Mouse (Mus musculus) neural tube, embryonic 14.5 days (tissue): ENCODE measurements at regions not wholly inside any gene's neighbourhood (a gene's known extent, or its start where the extent isn't known, plus 50 kb on each side); places are given as distances from the start of the nearest gene placed in this dataset.

Source experiments
- ATAC-seq: fragments of 200-750 bp; cut with Nextera tagmentation; 2 replicates; pipeline ENCODE4 v1.8.0; 2017; ENCODE audit warnings: low read depth, mild to moderate bottlenecking, moderate TSS enrichment, moderate library complexity
- H3K27ac ChIP-seq: fragments of 300-500 bp; sonication (generic); 2 replicates; pipeline ENCODE4 v1.5.1; 2014; ENCODE audit warnings: low read depth, mild to moderate bottlenecking, control low read depth, low read length, moderate library complexity, mixed read lengths
- H3K27me3 ChIP-seq: fragments of 300-500 bp; sonication (generic); 2 replicates; pipeline ENCODE4 v1.6.1; 2014; ENCODE audit warnings: low read length; ENCODE audit not compliant: control insufficient read depth, insufficient read depth
- H3K36me3 ChIP-seq: fragments of 300-500 bp; sonication (generic); 2 replicates; pipeline ENCODE4 v1.6.1; 2014; ENCODE audit warnings: low read length, mixed read lengths; ENCODE audit not compliant: control insufficient read depth, insufficient read depth
- H3K4me1 ChIP-seq: fragments of 300-500 bp; sonication (generic); 2 replicates; pipeline ENCODE4 v1.6.1; 2014; ENCODE audit warnings: low read length; ENCODE audit not compliant: control insufficient read depth, insufficient read depth
- H3K4me2 ChIP-seq: fragments of 300-500 bp; sonication (generic); 2 replicates; pipeline ENCODE4 v1.6.1; 2014; ENCODE audit warnings: mild to moderate bottlenecking, low read depth, low read length, control low read depth
- H3K4me3 ChIP-seq: fragments of 300-500 bp; sonication (generic); 2 replicates; pipeline ENCODE4 v1.5.1; 2014; ENCODE audit warnings: low read depth, low read length, control low read depth, mixed read lengths
- H3K9ac ChIP-seq: fragments of 300-500 bp; sonication (generic); replicated peaks from 2 replicates; pipeline ENCODE4 v1.6.1; 2014; ENCODE audit warnings: low read depth, mild to moderate bottlenecking, control low read depth, low read length, mixed read lengths
- H3K9me3 ChIP-seq: fragments of 300-500 bp; sonication (generic); 2 replicates; pipeline ENCODE4 v1.6.1; 2016; ENCODE audit warnings: low read length; ENCODE audit not compliant: control insufficient read depth
- WGBS: fragments of 180-500 bp; shearing (Covaris S2); extraction: QIAGEN DNeasy Blood & Tissue Kit; methylation state at CpG from one replicate; pipeline ENCODE4 v1.1.7; 2014; 5-methylcytosine and 5-hydroxymethylcytosine counted together

DNA sequence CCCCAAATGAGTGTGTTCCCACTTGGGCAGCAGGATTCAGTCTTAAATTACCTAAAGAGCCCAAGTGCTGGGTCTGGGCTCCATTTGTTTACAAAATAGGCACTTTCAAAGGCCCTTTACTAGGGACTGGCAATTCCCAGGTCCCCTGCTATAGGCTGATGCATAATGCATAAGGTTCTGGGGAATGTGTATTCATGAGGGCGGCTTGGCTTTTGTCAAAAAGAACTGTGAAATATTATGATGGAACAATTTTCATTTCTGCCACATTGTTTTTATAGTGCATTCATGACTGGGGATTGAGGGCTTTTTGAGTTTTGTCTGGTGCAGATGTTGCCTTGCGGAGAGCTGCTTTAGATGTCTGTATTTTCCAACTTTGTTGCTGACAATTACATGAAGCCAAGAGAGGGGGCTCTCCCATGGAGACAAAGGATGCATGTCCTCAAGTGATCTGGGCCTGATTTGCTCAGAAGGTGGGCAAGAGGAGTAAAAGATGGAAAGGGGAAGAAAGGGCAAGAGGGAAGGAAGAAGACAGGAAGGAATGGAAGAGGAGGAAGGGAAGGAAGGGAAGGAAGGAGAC lies 636.6 kb upstream of the Cdh5 start:
- Histone ChIP-seq H3K36me3 (no peaks in the 10 kb centered on the region), H3K4me1 (peaks cover 3% of the 10 kb centered on the region; the same call in 1 of the 2 replicates), H3K9me3 (no peaks in the 10 kb centered on the region), H3K27me3 (no peaks in the 10 kb centered on the region), H3K4me2 (no peak overlapping the region), H3K4me3 (no peak overlapping the region), H3K27ac (no peak overlapping the region), H3K9ac (no peak overlapping the region)
- ATAC-seq, result no peak
- 59% methylated on average over 2 of the region's 2 CpGs for WGBS

GRCm38 (mm10) chr8:103467536-103468160 lies 633.8 kb upstream of the Cdh5 start:
- no peak overlapping the region for H3K4me3 ChIP-seq
- ATAC-seq, result no peak
- 53% methylated on average over 6 of the region's 6 CpGs for WGBS
- no peaks in the 10 kb centered on the region for H3K9me3 ChIP-seq
- H3K9ac ChIP-seq, result no peak overlapping the region
- no peaks in the 10 kb centered on the region for H3K36me3 ChIP-seq
- peaks cover 3% of the 10 kb centered on the region; the same call in 1 of the 2 replicates for H3K4me1 ChIP-seq
- H3K4me2 ChIP-seq, result no peak overlapping the region
- no peak overlapping the region for H3K27ac ChIP-seq
- H3K27me3 ChIP-seq, result no peaks in the 10 kb centered on the region

- Histone ChIP-seq H3K4me1 (peaks cover 3% of the 10 kb centered on the region; the same call in 1 of the 2 replicates), H3K9me3 (no peaks in the 10 kb centered on the region), H3K27me3 (no peaks in the 10 kb centered on the region), H3K36me3 (no peaks in the 10 kb centered on the region), H3K9ac (no peak overlapping the region), H3K4me2 (no peak overlapping the region), H3K27ac (no peak overlapping the region), H3K4me3 (no peak overlapping the region)
- ATAC-seq, result no peak
- WGBS, result 92% methylated on average over 1 of the region's 1 CpGs
Observed at GRCm38 (mm10) chr8:103469049-103469448, 632.4 kb upstream of the Cdh5 start.

DNA sequence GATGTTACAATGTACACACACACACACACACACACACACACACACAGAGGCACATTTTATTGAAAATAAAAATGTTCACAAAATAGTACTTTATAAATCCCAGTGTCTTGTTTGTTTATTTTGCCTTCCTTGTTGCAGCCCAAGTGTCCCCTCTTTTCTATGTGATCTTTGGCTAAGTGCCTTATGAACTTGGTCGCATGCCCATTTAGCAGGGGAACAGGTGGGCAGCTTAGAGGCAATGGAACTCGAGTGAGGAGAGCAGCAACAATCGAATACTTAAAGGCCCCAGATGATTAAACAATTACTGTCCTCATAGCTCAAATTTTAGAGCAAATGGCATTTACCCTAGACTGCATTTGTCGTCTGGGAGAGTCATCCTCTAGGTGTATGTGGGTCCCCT lies 631.1 kb upstream of the Cdh5 start:
- no peak overlapping the region for H3K27ac ChIP-seq
- H3K4me1 ChIP-seq, result no peaks in the 10 kb centered on the region
- H3K9me3 ChIP-seq, result no peaks in the 10 kb centered on the region
- H3K27me3 ChIP-seq, result no peaks in the 10 kb centered on the region
- no peak overlapping the region for H3K4me2 ChIP-seq
- no peak overlapping the region for H3K4me3 ChIP-seq
- no peak overlapping the region for H3K9ac ChIP-seq
- H3K36me3 ChIP-seq, result no peaks in the 10 kb centered on the region
- no peak for ATAC-seq
- WGBS, result 55% methylated on average over 4 of the region's 4 CpGs

DNA sequence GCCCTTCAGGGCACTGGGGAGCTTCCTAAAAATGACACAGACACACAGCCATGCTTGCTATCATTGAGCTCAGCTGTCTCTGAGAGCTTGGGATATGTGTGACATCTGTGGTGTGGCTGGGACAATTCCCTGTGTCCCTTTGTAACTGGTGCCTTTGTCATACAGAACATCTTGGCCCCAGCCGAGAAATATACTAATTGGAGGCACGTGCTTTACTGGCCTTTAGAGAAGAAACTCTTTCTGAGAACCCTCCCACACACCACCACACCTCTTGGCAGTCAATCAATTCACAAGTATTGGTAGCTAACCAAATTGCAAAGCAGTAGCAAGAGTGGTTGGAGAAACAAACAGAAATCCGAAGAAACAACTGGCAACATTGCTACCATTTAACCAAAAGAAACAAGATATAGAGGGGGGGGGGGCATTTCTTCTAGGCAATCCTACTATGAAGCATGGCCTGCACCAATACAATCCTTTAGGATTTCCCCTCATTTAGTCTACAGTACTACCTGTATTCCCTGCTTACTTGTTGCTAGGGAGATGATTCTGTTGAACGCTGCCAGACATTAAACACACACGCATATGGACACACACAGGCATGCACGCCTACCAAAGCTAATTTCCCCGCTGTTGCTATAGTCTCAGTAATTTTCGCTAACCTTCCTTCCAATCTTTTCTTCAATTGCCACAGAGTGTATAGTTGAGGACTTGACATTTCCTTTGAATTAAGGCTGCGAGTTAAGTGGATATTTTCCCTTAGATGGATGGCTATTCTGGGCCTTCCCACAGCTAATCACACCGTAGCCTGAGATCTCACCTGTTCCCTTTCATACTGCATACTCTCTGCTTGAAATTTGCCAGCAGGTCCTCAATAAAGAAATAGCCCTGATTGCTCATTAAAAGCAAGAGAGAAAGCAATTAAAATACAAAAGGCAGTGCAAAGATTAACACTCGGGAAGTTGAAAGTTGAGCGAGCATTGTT lies 625.3 kb upstream of the Cdh5 start:
- ATAC-seq, result no peak
- Histone ChIP-seq H3K36me3 (no peaks in the 10 kb centered on the region), H3K27me3 (no peaks in the 10 kb centered on the region), H3K4me1 (no peaks in the 10 kb centered on the region), H3K4me2 (no peak overlapping the region), H3K4me3 (no peak overlapping the region), H3K27ac (no peak overlapping the region), H3K9ac (no peak overlapping the region), H3K9me3 (no peaks in the 10 kb centered on the region)
- WGBS, result 72% methylated on average over 12 of the region's 12 CpGs

DNA sequence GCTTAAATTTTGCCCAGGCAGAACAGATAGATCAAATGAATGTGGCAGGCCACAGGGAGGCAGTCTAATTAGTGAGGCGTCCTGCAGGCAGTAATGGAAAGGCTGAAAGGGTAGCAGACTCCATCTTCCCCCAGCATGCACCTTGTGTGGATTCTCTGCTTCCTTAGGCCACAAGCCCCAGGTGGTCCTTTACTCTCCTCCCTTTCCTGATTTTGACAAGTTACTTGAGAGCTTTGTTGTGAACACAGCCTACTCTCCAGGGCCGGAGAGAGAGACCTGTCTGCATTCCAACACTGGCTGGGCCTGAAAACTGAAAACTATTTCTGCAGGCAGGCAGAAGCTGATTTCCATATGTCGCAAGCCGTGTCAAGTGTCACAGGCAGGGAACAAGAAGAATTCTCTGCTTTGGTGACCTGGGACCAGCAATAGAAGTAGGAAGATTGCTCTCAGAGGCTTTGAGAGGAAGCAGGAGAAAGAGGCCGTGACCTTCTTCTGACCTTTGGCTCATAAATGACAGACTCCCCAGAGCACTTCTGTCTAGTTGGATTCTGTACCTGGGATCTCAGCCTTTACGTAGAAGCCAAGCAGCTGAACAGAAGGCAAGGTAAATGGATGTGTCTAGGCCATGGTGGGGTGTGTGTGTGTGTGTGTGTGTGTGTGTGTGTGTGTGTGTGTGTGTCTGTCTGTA lies 619.2 kb upstream of the Cdh5 start:
- no peak overlapping the region for H3K9ac ChIP-seq

GRCm38 (mm10) chr8:103485441-103485840 lies 616.0 kb upstream of the Cdh5 start:
- no peaks in the 10 kb centered on the region for H3K9me3 ChIP-seq
- no peak overlapping the region for H3K27ac ChIP-seq
- H3K27me3 ChIP-seq, result no peaks in the 10 kb centered on the region
- H3K36me3 ChIP-seq, result no peaks in the 10 kb centered on the region
- no peak overlapping the region for H3K4me2 ChIP-seq
- H3K4me1 ChIP-seq, result no peaks in the 10 kb centered on the region
- 89% methylated on average over 5 of the region's 5 CpGs for WGBS
- no peak for ATAC-seq
- H3K4me3 ChIP-seq, result no peak overlapping the region
- H3K9ac ChIP-seq, result no peak overlapping the region

More for the DNA sequence above, 619.2 kb upstream of the Cdh5 start:
- WGBS, result 16% methylated on average over 6 of the region's 6 CpGs
- no peaks in the 10 kb centered on the region for H3K9me3 ChIP-seq
- H3K27me3 ChIP-seq, result no peaks in the 10 kb centered on the region
- H3K4me3 ChIP-seq, result no peak overlapping the region
- no peak overlapping the region for H3K4me2 ChIP-seq
- H3K4me1 ChIP-seq, result no peaks in the 10 kb centered on the region
- H3K36me3 ChIP-seq, result no peaks in the 10 kb centered on the region
- H3K27ac ChIP-seq, result no peak overlapping the region
- no peak; the same call in 1 of the 2 replicates for ATAC-seq

- 84% methylated on average over 3 of the region's 3 CpGs for WGBS
Observed at GRCm38 (mm10) chr8:103489411-103489810, 612.0 kb upstream of the Cdh5 start.

More at GRCm38 (mm10) chr8:103489411-103489810, 612.0 kb upstream of the Cdh5 start:
- no peaks in the 10 kb centered on the region for H3K36me3 ChIP-seq
- no peak overlapping the region for H3K9ac ChIP-seq
- H3K27ac ChIP-seq, result no peak overlapping the region
- H3K4me2 ChIP-seq, result no peak overlapping the region
- no peaks in the 10 kb centered on the region for H3K27me3 ChIP-seq
- ATAC-seq, result no peak
- no peaks in the 10 kb centered on the region for H3K4me1 ChIP-seq
- H3K4me3 ChIP-seq, result no peak overlapping the region
- H3K9me3 ChIP-seq, result no peaks in the 10 kb centered on the region
